Mouse (Mus musculus) c-Kit-negative CD71-positive TER-119-positive erythroid progenitor cells, embryonic 14.5 days (primary cell): ENCODE results near the gene Ndufs2.
"Not testable (repeated sequence)": the region's sequence is repeated elsewhere in the genome, so short reads cannot be mapped to it uniquely, and the experiment has no call there.

Experiments
- DNase-seq: peaks from one replicate; pipeline ENCODE4 v3.0.0-alpha.2; 2013; ENCODE audit warnings: low read depth, low spot score

The Ndufs2 gene

GRCm38 (mm10) chr1:171256095-171256818, 5.1 kb upstream of the Ndufs2 start:
- DNase-seq = no peak

GRCm38 (mm10) chr1:171252415-171252814, 1.2 kb upstream of the Ndufs2 start:
- no peak for DNase-seq

DNA sequence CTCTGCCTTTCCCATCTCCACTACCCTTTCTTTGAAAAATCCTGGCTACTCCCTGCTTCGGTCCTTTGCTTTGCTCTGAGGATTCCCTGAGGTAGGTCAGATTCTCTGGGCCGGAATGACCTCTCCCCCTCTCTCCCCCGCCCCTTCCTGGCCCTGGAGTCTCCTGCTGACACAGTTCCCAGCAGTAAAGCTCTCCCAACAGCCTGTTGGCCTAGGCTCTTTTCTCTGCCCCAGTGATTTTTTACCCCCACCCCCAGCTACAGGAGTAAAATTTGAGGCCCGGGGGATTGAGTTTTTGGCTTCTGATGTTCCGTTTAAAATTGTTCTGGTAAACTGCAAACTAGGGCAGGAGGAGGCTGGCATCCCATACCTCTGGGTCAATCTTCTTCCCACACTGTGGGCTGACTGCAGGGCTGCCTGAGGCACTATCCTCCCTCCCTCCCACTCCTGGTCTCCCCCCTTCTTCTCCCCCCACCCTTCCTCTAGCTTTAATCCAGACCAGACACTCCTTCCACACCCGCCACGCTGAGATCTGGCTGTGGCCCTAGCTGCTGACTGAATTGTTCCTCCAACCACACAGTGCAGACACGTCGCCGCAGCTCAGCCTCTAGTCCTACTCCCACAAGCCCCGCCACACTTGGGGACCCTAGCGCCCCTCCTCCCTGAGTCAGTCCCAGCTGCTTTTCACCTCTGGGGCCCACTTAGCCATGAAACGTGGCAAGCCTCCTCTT, 571 bp upstream of the Ndufs2 start:
- no peak for DNase-seq

DNA sequence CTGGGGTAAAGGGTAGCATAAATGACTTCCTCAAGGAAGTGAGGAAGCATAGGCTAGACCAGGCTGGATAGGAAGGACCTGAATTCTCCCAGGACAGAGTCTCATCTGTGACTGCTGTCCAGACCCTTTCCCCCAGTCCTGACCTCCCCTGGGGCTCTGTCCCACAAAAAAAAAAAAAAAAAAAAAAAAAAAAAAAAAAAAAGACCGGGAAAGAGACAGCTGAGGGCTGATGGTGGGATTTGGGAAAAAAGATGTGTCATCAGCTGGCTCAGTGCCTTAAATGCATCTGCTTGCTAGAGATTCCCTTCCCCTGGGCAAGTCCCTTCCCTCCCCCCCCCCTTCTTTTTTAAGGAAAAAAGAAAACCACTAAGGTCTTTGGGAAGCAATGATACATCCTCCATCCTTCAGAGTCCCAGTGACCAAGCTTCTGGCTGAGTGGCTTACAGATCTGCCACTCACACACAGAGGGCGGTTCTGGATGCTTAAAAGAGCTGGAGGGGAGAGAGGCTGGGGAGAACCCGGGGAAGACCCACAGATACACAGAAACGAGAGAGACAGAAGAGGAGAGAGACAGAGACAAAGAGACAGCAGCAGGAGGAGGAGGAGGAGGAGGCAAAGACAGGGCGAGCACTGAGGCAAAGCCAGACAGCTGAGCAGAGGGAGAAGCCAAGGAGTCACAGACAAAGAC, 1.1 kb downstream of the Ndufs2 start, which contains the start of gene Adamts4:
Adamts4 (plus strand) TSS at position 509 of the 688 bp plus-strand sequence.
- DNase-seq = no peak

GRCm38 (mm10) chr1:171248386-171249226, 2.6 kb downstream of the Ndufs2 start:
- DNase-seq = no peak

- no peak for DNase-seq
Measured at GRCm38 (mm10) chr1:171247916-171248315, 3.3 kb downstream of the Ndufs2 start.

DNA sequence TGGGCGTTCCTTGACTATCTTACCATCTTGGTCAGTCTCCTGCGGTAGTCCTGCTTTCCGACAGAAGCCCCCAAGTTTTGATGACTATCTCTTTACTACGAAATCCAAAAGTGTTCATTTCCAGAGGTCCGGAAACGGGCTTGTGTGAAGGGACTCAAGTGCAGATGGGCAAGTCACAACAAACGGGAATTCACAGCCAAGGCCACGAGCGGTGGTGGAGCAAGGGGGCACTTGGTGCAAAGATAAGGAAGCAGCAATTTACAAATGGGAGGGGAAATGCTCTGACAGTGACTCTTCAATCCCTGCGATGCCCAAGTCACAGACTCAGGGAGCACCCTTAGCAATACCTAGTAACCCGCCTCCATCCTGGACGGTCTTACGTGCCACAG, 3.7 kb downstream of the Ndufs2 start:
- no peak for DNase-seq

- DNase-seq = peak; percentile 97
Measured at GRCm38 (mm10) chr1:171246709-171247452, 4.3 kb downstream of the Ndufs2 start.

- no peak for DNase-seq
Measured at GRCm38 (mm10) chr1:171245353-171245752, 5.8 kb downstream of the Ndufs2 start.

DNA sequence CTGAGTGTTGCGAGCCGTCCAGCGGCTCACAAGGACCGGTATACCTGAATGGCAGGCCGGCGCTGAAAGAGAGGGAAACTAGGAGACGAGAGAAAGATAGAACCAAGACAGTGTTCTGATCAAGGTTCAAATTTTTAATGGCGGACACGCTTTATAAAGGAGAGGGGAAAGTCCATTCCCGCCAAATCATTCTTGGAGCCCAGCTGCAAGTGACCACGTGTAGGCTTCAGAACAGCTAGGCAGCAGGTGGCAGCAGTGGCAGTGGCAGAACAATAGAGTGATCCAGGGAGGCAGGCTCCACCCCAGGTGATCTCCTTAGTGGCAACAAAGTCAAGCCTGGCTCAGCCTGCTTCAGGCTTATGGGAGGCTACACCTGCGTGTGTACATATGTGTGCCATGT, 9.2 kb downstream of the Ndufs2 start:
- DNase-seq = not testable (repeated sequence)

DNA sequence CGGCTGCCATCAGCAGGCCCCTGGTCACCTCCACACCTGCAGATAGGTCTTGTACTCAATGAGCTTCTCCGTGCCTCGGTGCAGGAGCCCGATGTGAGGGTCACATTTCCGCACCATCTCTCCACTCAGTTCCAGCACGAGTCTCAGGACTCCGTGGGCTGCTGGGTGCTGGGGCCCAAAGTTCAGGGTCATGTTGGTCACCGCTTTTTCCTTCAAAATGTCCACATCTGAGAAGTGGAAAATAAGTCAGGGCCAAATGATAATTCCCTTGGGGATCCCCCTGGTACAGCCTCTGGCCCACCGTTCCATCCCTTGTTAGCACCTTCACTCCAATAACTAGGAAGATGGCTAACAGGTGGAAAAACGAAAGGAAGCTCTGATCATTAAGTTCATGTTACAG, 10.3 kb downstream of the Ndufs2 start:
- no peak for DNase-seq

DNA sequence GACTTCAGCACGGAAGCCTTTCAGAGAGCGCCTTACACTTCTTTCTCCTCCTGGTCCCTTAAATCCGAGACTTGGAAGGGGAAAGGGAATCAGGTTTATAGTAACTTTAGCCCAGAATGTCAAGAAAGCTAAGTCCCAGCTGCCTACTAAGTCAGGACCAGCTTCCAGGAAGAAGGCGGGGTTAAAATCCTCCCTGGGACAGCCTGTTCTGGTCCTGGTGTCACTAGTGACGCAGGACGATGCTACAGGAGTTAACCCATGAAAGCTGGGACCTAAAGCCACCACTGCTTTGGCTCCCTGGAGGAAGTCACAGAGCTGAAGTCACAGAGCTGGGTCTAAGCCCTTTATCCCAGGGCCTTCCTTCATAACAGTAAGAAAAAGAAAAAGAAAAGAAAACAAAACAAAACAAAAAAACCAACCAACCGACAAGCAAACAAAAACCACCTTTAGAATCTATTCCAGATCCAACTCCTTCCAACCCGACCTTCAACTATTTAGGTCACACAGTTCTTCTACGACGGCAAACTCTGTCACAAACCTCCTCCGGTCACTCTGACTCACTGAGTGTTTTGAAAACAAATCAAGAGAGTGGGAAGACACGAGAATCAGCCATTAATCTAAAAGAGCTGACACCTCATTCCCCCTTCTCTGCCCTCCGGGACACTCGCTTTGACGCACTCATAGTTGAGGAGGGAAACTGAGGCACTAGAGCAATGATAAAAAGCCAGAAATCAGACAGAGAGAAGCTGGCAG, 11.0 kb downstream of the Ndufs2 start:
- DNase-seq = no peak

GRCm38 (mm10) chr1:171238463-171238862, 12.7 kb downstream of the Ndufs2 start:
- no peak for DNase-seq

DNA sequence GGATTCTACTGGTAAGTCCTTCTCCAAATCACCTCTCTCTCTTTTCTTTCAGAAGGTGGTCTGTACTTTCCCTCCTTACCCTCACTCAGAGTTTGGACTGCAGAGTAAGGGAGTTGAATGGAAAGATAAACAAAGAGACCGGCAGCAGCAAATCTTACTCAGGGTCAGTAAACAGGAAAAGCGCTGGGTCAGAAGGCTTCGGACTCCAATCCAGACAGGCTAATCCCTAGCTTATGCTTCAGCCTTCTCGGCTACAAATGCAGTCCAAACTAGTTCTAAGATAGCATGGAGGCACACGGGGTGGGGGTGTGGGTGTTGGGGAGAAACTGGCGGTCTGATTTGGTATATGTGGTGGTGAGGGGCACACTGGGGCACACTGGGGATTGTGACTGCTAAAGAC, 13.8 kb downstream of the Ndufs2 start:
- no peak for DNase-seq

GRCm38 (mm10) chr1:171235791-171236190, 15.4 kb downstream of the Ndufs2 start:
- no peak for DNase-seq

DNA sequence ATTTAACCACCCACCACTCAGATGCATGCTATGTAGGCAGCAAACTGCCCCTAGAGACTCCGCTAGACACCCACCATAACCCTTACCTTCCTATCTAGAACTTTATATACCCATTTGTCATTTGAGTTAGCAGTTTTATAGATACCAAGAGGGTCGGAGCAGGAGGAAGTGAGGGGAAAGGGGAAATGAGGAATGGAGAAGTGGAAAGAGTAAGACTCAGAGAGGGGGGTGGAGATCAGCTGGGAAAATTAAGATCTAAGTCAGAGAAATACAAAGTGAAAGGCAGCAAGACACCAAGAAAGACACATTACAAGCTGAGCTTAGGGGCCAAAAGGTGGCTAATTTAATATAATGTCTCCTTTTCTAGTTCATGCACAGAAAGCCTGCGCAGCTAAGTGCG, 16.6 kb downstream of the Ndufs2 start:
- DNase-seq = no peak

DNA sequence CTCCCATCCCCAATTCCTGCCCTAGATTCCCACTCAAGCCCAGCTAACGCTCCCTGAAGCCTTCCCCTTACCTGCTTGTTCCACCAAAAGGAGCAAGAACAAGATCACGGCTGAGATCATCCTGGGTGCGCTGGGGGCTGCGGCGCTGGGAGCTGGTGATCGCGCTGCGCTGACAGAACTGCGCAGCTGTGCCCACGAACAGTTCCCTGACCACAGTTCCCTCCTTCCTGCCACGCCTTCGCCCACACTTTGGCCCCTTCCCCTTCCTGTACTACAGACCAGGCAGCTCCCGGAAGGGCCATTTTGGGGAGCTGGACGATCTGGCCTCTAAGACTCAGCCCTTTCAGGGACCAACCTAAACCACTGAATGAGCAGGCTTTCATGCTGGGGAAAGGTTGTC, 17.1 kb downstream of the Ndufs2 start, which contains the start of gene Fcer1g:
Fcer1g (minus strand) TSS at position 240 of the 400 bp plus-strand sequence.
- DNase-seq = no peak

- DNase-seq = no peak
Measured at GRCm38 (mm10) chr1:171232800-171233730, 18.1 kb downstream of the Ndufs2 start.

DNA sequence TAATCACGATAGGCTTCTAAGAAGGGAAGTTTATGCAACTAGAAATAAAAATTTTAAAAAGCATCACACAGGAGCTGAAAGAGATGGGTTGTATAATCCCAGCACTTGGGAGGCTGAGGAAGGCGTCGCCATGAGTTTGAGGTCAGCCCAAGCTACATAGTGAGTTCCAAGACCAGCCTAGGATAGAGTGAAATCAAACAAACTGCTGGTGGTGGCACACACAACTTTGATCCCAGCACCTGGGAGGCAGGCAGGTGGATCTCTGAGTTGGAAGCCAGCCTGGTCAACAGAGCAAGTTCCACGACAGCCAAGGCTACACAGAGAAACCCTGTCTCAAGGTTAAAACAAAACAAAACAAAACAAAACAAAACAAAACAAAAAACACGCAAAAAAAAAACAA, 18.8 kb downstream of the Ndufs2 start:
- no peak for DNase-seq
